Mouse (Mus musculus) forelimb bud, embryonic 11.5 days (tissue): ENCODE results near the gene Tbc1d2.

ENCODE experiments used
- DNase-seq: peaks from one replicate; pipeline ENCODE4 v3.0.0-alpha.2; 2012; ENCODE audit warnings: low read depth, low spot score

The Tbc1d2 gene

DNA sequence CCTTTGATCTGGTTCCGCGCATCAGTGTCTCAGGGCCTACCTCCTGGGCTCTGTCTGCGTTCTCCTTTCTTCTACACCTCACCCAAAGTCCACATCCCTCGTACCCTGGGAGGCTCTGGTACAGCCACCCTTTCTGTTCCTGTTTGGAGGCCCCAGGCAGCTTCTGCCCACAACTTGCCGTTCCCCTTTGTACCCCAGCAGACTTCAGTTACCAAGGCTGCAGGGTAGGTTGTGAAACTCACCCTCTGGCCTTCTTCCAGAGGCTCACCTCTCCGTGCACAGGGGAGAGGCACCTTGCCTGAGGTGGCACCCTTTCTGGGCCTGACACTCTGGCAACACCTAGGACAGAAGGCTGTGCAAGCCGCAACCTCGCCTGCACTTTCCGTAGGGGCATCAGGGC lies 94.2 kb downstream of the Tbc1d2 start:
- DNase-seq, result no peak
